Mouse (Mus musculus): Measurements from ENCODE around the gene Palmd.

The Palmd gene

GRCm38 (mm10) chr3:116891436-116892205 is 77.2 kb downstream of the Palmd start:
- DNase-seq = no peak

GRCm38 (mm10) chr3:116890576-116890975 is 78.2 kb downstream of the Palmd start:
- DNase-seq = no peak

GRCm38 (mm10) chr3:116889358-116889757 is 79.4 kb downstream of the Palmd start:
- no peak for DNase-seq

GRCm38 (mm10) chr3:116884941-116885340 is 83.8 kb downstream of the Palmd start:
- no peak for DNase-seq

- DNase-seq = peak; percentile 50 to 66
Observed at GRCm38 (mm10) chr3:116882221-116882960, 86.4 kb downstream of the Palmd start.

GRCm38 (mm10) chr3:116870372-116870771 is 98.4 kb downstream of the Palmd start:
- DNase-seq = no peak

All from lung, adult 18-20 months (tissue).